Mouse (Mus musculus) spleen, adult 2 months (tissue): ENCODE results near the gene Mrgpra9. TPM values are rescaled to one million over a fixed set of nuclear protein-coding genes. Genes with fewer than 3 reads are reported as not detected.
"Not testable (repeated sequence)": the region's sequence is repeated elsewhere in the genome, so short reads cannot be mapped to it uniquely, and the experiment has no call there.

Experiments
- DNase-seq, 2 experiments: peaks; one replicate each; pipeline versions ENCODE4 v3.0.0 to v3.0.0-alpha.2; 2012 to 2021; ENCODE audit warnings: low spot score in 2 of 2, low read depth in 1 of 2
- H3K27ac ChIP-seq: fragments of 200-500 bp; 2 replicates; pipeline ENCODE4 v1.5.1; 2012; ENCODE audit warnings: low read length, inconsistent platforms; ENCODE audit not compliant: insufficient read depth
- H3K27me3 ChIP-seq: fragments of 200-500 bp; 2 replicates; pipeline ENCODE4 v1.6.1; 2012; ENCODE audit warnings: mild to moderate bottlenecking, moderate library complexity, low read length, inconsistent platforms; ENCODE audit not compliant: control insufficient read depth, insufficient read depth
- H3K36me3 ChIP-seq: fragments of 200-500 bp; 2 replicates; pipeline ENCODE4 v1.6.1; 2012; ENCODE audit warnings: mild to moderate bottlenecking, low read length, inconsistent platforms; ENCODE audit not compliant: control insufficient read depth, insufficient read depth
- H3K4me1 ChIP-seq: fragments of 200-500 bp; 2 replicates; pipeline ENCODE4 v1.6.1; 2011; ENCODE audit warnings: inconsistent platforms; ENCODE audit not compliant: control insufficient read depth, insufficient read depth, insufficient read length
- H3K4me3 ChIP-seq: fragments of 200-500 bp; 2 replicates; pipeline ENCODE4 v1.5.1; 2011; ENCODE audit warnings: mild to moderate bottlenecking, inconsistent platforms; ENCODE audit not compliant: insufficient read depth, insufficient read length; ENCODE audit errors: extremely low read depth
- CTCF ChIP-seq: fragments of 200-500 bp; IDR thresholded peaks from 2 replicates; pipeline ENCODE4 v1.5.1; 2011; ENCODE audit warnings: mild to moderate bottlenecking, inconsistent platforms; ENCODE audit not compliant: insufficient read depth, insufficient read length, insufficient replicate concordance; ENCODE audit errors: extremely low read depth
- POLR2A ChIP-seq: fragments of 200-500 bp; IDR thresholded peaks from 2 replicates; pipeline ENCODE4 v1.6.1; 2011; ENCODE audit warnings: low read depth, low read length, inconsistent platforms
- WGBS: fragments of 180-500 bp; shearing (Covaris S2); methylation state at CpG from one replicate; pipeline ENCODE4 v1.1.7; 2018; 5-methylcytosine and 5-hydroxymethylcytosine counted together
- polyA plus RNA-seq: library from polyadenylated mRNA; depleted of rRNA; stranded (reverse); fragments of >200 nt; gene quantifications from 2 replicates; pipeline ENCODE4 v1.2.3, GENCODE M21; 2012; rRNA removed

Mrgpra9 gene
- polyA plus RNA-seq, result not detected in 2 replicates

DNA sequence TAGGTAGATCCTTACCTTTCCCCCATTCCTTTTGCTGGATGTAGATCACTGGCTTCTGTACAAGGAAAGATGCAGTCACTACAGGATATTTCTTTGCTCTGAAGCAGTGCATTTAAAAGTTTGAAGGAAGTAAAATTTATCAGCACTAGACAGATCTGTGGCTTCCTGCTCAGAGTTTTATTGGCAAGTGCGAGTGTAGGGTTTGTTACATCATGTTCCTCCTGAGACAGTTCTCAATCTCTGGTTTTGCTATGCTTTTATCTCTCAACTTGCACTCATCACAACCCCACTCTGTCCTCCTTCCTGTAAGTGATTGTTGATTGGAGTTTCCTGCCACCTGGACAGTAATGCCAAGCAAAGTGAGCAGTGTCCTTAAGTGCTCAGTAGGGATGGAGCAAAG is at the start of gene Mrgpra9:
Mrgpra9 (minus strand) TSS at position 79 of the 400 bp plus-strand sequence.
- H3K27ac ChIP-seq, result no peak within 1 kb of the TSS
- no peaks in the 10 kb centered on the region for H3K27me3 ChIP-seq
- 9% methylated on average over 1 of the region's 1 CpGs for WGBS
- TF ChIP-seq CTCF (no peak), POLR2A (no peak)
- H3K4me3 ChIP-seq, result no peak within 1 kb of the TSS
- no peaks in the 10 kb centered on the region for H3K4me1 ChIP-seq
- no peak for DNase-seq
- no peaks in the 10 kb centered on the region for H3K36me3 ChIP-seq

DNA sequence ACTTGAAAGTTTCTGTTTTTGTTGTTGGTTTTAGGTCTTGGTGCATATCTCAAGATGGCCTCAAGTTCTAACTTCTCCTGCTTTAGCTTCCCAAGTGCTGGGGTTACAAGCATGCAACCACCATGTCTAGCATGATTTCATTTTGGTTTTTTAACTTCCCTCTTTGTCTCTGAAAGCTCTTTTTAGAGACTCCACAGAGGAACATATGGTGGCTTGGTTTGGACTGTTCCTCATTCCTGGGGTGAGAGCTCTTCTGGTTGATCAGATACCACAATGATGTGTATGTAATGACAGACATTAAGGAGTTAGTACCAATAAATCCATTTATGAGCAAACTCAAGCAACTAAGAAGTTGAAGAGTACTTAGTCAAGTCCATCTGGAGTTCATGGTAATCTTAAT is 47.0 kb upstream of the Mrgpra9 start:
- not testable (repeated sequence) for H3K4me1 ChIP-seq, H3K36me3 ChIP-seq, DNase-seq

DNA sequence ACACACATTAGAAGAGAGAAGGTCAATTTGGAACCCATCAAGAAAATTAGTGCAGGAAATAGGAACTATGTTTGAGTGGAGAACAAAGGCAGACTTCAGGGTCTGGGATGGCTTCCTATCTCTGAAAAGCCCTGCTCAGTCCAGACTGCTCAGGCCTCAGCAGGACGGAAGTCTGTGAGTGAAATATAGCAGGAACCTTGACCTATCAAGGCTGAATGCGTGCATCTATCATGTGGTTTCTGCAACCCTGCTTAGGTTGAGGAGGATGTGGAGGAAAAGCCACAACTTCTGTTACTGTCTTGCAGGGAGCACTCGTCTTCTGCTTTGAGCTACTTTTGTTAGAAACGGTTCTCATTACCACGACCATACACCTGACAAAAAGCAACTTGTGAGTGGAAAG is 18.9 kb upstream of the Mrgpra9 start:
- not testable (repeated sequence) for H3K4me3 ChIP-seq, H3K27me3 ChIP-seq, DNase-seq, H3K27ac ChIP-seq, H3K36me3 ChIP-seq, H3K4me1 ChIP-seq
- WGBS, result 44% methylated on average over 5 of the region's 5 CpGs

More for the DNA sequence above, 47.0 kb upstream of the Mrgpra9 start:
- H3K27ac ChIP-seq, H3K4me3 ChIP-seq, H3K27me3 ChIP-seq: not testable (repeated sequence)

DNA sequence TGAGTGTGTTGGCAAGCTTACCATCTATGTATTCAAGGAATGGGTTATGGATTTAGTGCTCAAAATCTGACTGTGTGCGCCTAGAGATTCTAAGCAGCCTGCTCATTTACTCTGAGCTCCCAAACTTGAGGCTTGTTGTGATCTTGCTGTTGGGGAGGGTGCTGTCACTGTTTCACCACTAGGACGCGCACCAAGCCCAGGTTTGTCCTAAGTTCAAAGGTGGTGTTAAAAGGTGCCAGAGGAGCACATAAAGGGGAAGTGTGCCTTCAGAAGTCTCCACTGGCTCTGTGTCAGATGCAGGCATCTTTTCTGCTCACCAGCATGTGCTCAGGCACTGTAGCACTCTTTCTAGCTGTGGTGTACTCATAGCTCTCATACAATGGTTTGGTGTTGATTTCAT is 8.0 kb downstream of the Mrgpra9 start:
- WGBS, result 46% methylated on average over 3 of the region's 3 CpGs
- Histone ChIP-seq H3K4me3 (no peak overlapping the region), H3K4me1 (no peaks in the 10 kb centered on the region), H3K36me3 (no peaks in the 10 kb centered on the region), H3K27ac (no peak overlapping the region), H3K27me3 (no peaks in the 10 kb centered on the region)
- DNase-seq, result peak in 1 of 2 experiments; percentile 21
- TF ChIP-seq CTCF (no peak), POLR2A (no peak)

DNA sequence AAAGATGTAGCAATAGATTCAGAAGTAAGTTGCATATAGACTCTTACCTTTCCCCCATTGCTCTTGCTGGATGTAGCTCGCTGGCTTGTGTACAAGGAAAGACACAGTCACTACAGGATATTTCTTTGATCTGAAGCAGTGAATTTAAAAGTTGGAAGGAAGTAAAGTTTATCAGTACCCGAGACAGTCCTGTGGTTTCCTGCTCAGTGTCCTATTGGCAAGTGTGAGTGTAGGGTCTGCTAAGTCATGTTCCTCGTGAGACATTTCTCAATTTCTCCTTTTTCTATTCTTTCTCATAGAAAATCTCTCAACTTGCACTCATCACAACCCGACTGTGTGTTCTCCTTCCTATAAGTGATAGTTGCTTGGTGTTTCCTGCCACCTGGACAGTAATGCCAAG is 47.8 kb downstream of the Mrgpra9 start, which contains the start of gene Mrgpra6:
Mrgpra6 (minus strand) TSS at position 91 of the 400 bp plus-strand sequence.
- TF ChIP-seq CTCF (no peak), POLR2A (no peak)
- H3K4me1 ChIP-seq, result no peaks in the 10 kb centered on the region
- H3K27me3 ChIP-seq, result no peaks in the 10 kb centered on the region
- no peak within 1 kb of the TSS for H3K27ac ChIP-seq
- no peaks in the 10 kb centered on the region for H3K36me3 ChIP-seq
- no peak for DNase-seq
- WGBS, result 8% methylated on average over 4 of the region's 4 CpGs
- no peak within 1 kb of the TSS for H3K4me3 ChIP-seq

DNA sequence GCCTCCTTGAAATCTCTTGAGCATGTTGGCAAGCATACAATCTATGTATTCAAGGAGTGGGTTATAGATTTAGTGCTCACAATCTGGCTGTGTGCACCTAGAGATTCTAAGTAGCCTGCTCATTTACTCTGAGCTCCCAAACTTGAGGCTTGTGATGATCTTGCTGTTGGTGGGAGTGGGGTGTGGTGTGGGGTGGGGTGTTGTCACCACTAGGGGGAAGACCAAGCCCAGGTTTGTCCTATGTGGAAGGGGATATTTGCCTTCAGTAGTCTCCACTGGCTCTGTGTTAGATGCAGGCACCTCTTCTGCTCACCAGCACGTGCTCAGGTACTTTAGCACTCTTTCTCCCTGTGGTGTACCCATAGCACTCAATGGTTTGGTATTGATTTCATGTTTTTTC is 57.4 kb downstream of the Mrgpra9 start:
- H3K4me3 ChIP-seq, result no peak overlapping the region
- DNase-seq, result no peak
- H3K36me3 ChIP-seq, result no peaks in the 10 kb centered on the region
- no peak overlapping the region for H3K27ac ChIP-seq
- no peaks in the 10 kb centered on the region for H3K4me1 ChIP-seq
- 53% methylated on average over 1 of the region's 1 CpGs for WGBS
- no peak for TF ChIP-seq CTCF
- TF ChIP-seq POLR2A, result no peak
- H3K27me3 ChIP-seq, result no peaks in the 10 kb centered on the region

Other genes starting within 250 kb of the Mrgpra9 start
- gene Spty2d1, start 244.4 kb downstream of the Mrgpra9 start, polyA plus RNA-seq, result 3.8 and 4.9 TPM in 2 replicates
- 57.1 and 60.7 TPM in 2 replicates for gene Tmem86a, start 202.2 kb downstream of the Mrgpra9 start, polyA plus RNA-seq
- 0.46 and 0.60 TPM in 2 replicates for gene Ptpn5, start 119.2 kb downstream of the Mrgpra9 start, polyA plus RNA-seq
- gene Mrgpra6, start 47.9 kb downstream of the Mrgpra9 start, polyA plus RNA-seq, result 0.08 TPM in 1 of 2 replicates, not detected in the other
- gene Mrgpra1, start 101.4 kb upstream of the Mrgpra9 start, polyA plus RNA-seq, result not detected in 2 replicates
- gene Mrgpra2a, start 199.3 kb upstream of the Mrgpra9 start, polyA plus RNA-seq, result 0.25 TPM in 1 of 2 replicates, not detected in the other